Mouse (Mus musculus) heart, postnatal 10 days (tissue): ENCODE measurements around the gene Ints12. TPM values are rescaled to one million over a fixed set of nuclear protein-coding genes. Genes with fewer than 3 reads are reported as not detected.

Source experiments
- DNase-seq, 2 experiments: peaks; one replicate each; pipeline ENCODE4 v3.0.0; 2021
- intact Hi-C: fragments of 180-260 bp; cut with DNase I; formaldehyde crosslinking; loops from one replicate; pipeline ENCODE4 v1.15.1; 2025
- total RNA-seq, 2 experiments: library from RNA; stranded (reverse); gene quantifications; 2 replicates each; pipeline ENCODE4 v1.2.3; 2021

The Ints12 gene
- total RNA-seq, 2 experiments from 2014 or later = 7.9 to 10.4 TPM

DNA sequence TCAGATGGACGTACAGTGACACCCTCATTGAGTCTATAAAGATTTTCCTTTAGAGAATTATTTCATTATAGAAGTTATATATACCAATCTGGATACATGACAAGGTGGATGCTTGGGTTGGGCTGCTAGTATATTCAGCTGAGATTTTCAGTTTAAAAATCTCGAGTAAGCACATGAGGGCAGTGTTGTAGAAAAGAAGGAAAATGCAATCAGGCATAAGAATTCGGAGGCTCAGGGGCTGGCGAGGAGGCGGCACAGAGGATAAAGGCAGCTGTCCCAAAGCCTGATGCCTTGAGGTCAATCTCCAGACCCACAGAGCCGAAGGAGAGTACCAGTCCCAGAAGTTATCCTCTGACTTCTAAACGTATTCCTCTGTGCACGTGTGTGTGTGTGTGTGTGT lies 41.0 kb downstream of the Ints12 start:
- intact Hi-C loops = no loop called here

DNA sequence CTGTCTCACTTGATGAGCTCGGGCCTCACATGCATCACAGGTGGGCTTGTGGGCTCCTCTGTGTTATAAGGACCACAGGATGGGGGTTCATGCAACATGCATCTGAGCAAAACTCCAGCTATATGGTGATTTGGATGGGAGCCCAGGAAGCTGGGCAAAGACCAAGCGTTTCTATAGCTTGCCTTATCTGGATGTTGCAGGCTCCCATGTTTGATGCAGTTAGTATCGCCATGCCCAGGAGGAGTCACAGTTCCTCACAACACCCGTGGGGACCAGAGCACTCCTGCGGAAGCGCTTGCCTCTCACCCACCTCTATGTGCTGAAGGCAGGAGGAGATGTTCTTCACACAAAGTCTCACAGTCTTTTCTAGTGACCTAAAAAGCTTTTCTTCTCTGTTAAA lies 50.2 kb downstream of the Ints12 start:
- no peak for DNase-seq
- intact Hi-C loops = no loop called here

More for the DNA sequence above, 41.0 kb downstream of the Ints12 start:
- DNase-seq = no peak

DNA sequence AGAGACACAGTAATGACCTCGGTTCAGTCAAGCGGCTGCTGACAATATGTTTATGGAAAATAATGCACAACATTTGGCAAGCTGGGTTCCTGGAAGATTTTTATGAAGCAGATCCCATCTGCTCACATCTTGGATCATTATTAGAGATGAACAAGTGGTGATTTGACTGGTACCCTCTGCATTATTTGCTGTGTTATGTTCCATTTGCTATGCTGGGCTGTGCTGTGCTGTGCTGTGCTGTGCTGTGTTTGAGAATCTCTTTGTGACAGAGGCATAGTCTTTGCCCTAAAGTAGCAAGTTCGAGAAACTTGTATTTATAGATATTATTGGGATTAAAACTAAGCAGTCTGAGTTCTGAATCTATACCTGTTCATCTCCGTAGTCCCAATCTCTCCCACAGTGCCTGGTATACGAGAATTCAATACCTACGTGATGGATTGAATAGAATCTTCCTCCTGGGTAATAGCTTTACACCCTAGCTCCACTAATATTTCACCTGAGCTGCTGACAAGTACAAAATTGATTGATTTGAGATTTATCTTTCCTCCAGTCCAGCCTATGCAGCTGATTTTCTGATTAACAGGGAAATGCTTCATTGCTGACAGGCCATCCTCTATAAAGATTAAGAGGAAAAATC lies 53.0 kb downstream of the Ints12 start:
- intact Hi-C loops = no loop called here
- DNase-seq = no peak

DNA sequence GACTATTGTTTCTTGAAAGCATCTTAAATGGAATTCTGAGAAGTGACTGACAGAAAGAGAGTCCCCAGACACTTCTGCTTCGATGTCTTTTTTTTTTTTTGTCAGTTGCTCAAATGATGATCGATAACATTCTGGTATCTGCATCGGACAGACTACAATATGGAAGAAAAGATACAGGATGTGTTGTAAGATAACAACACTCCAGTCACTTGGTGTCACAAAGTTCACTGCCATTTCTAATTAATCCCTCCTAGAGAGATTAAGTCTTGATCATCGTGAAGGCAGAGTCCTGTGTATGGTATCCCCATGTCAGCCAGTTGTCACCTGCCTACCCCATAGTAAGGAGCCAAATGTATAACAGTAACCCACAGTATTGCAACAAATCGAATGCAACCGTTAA lies 60.0 kb downstream of the Ints12 start:
- intact Hi-C loops = no loop called here
- DNase-seq = no peak

DNA sequence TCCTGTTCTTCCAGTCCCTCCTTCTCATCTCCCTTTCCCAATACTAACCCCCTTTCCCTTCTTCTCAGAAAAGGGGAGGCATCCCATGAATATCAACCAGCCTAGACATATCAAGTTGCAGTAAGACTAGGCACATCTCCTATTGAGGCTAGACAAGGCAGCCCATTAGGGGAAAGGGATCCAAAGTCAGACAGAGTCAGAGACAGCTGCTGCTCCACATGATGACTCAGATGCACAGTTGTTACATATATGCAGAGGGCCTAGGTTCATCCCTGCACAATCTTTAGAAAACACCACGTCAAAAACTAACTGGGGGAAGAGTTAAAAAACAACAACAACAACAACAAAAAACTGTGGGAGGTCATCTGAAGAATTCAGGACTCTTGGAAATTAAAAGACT lies 61.2 kb downstream of the Ints12 start:
- intact Hi-C loops = no loop called here
- DNase-seq = no peak

DNA sequence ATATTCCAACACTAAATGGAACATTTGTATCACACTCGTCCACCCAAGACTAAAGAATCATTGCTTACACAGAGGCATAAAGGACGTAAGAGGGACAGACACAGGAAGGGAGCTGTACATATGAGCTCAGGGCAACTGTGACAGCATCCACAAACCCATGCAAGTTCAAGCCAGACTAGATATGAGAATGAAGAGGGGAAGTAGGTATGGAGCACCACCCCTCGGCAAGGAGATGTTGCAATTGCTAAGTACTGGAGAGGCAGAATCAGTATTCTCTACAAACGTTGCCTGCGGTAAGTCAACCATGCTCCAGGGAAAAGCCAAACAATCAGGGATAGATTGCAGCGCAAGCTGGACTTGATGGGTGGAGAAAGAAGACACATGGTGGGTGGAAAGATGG lies 62.0 kb downstream of the Ints12 start:
- intact Hi-C loops = no loop called here
- no peak for DNase-seq

DNA sequence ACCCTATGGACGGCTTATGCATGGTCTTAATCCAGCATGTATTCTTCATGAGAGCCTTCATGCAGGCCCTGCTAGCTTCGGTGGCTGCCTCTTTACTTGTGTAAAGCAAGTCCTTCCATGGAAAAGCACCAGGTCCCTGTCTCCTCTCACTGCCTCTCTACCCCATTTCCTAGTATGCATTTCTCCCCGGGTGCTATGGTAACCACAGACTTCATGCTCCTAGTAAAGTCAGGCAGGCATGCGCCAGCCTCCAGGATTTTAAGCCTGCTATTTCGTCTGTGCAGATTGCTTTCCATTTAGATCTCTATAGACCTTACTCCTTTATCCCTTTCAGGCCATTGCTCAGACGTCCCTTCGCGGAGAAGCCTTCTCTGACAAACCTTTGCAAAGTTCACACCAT lies 63.0 kb downstream of the Ints12 start:
- intact Hi-C loops = no loop called here
- DNase-seq = no peak

DNA sequence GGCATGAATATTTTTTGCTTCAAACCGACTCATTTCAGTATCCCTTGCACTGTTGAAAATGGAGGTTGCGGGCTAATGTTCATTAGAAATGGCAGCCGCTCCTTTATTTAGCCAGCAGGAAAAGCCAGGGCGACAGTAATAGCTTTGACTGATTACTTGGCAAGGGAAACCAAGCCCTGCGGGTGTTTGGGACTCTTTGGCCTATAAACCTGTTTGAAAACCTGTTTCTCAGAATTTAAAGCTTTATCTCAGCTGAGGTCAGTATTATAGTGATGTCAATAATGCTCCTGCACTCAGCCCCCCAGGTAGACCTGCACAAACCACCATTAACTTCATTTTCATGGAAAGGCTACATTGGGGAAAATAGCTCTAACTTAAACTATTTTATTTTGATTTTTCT lies 66.6 kb downstream of the Ints12 start:
- no peak for DNase-seq
- intact Hi-C loops = no loop called here

Other genes with a start within 250 kb of the Ints12 start
- gene Npnt, start 141.5 kb upstream of the Ints12 start, total RNA-seq = 1 to 10 TPM; 4.6 to 4.7 TPM
- gene Gstcd, start 193 bp downstream of the Ints12 start, total RNA-seq = 1 to 10 TPM; 5.6 to 6.2 TPM
- gene Arhgef38, start 143.1 kb downstream of the Ints12 start, total RNA-seq = not detected
- 100 to 1,000 TPM; 105 to 116 TPM for gene Ppa2, start 218.3 kb downstream of the Ints12 start, total RNA-seq